Mouse (Mus musculus): ENCODE measurements around the gene Angptl1.

The Angptl1 gene

GRCm38 (mm10) chr1:156838177-156838576 is at the start of gene Angptl1:
Gene Angptl1 (plus strand): TSS chr1:156838562.
- DNase-seq (ENCODE audit: low spot score in 2 of 2) = no peak

- DNase-seq (ENCODE audit: low spot score in 2 of 2) = no peak
Observed at GRCm38 (mm10) chr1:156789844-156790490, 48.4 kb upstream of the Angptl1 start.

- no peak for DNase-seq (ENCODE audit: low spot score in 2 of 2)
Observed at GRCm38 (mm10) chr1:156796251-156796650, 42.1 kb upstream of the Angptl1 start.

GRCm38 (mm10) chr1:156801276-156801675 is 37.1 kb upstream of the Angptl1 start:
- DNase-seq (ENCODE audit: low spot score in 2 of 2) = no peak

GRCm38 (mm10) chr1:156808332-156808731 is 30.0 kb upstream of the Angptl1 start:
- DNase-seq (ENCODE audit: low spot score in 2 of 2) = no peak

GRCm38 (mm10) chr1:156811928-156812327 is 26.4 kb upstream of the Angptl1 start:
- DNase-seq (ENCODE audit: low spot score in 2 of 2) = no peak

- no peak for DNase-seq (ENCODE audit: low spot score in 2 of 2)
Observed at GRCm38 (mm10) chr1:156812716-156813115, 25.6 kb upstream of the Angptl1 start.

GRCm38 (mm10) chr1:156813485-156813884 is 24.9 kb upstream of the Angptl1 start:
- DNase-seq (ENCODE audit: low spot score in 2 of 2) = no peak

GRCm38 (mm10) chr1:156819236-156819635 is 19.1 kb upstream of the Angptl1 start:
- DNase-seq (ENCODE audit: low spot score in 2 of 2) = no peak

- peak in 1 of 2 experiments; percentile 16 for DNase-seq (ENCODE audit: low spot score in 2 of 2)
Observed at GRCm38 (mm10) chr1:156838695-156839094, 333 bp downstream of the Angptl1 start.

- DNase-seq (ENCODE audit: low spot score in 2 of 2) = no peak
Observed at GRCm38 (mm10) chr1:156841625-156842339, 3.4 kb downstream of the Angptl1 start.

GRCm38 (mm10) chr1:156847098-156847497 is 8.7 kb downstream of the Angptl1 start:
- DNase-seq (ENCODE audit: low spot score in 2 of 2) = no peak

GRCm38 (mm10) chr1:156852409-156852808 is 14.0 kb downstream of the Angptl1 start:
- DNase-seq (ENCODE audit: low spot score in 2 of 2) = no peak

- no peak for DNase-seq (ENCODE audit: low spot score in 2 of 2)
Observed at GRCm38 (mm10) chr1:156852872-156853271, 14.5 kb downstream of the Angptl1 start.

- DNase-seq (ENCODE audit: low spot score in 2 of 2) = no peak
Observed at GRCm38 (mm10) chr1:156854558-156854957, 16.2 kb downstream of the Angptl1 start.

GRCm38 (mm10) chr1:156856666-156857065 is 18.3 kb downstream of the Angptl1 start:
- no peak for DNase-seq (ENCODE audit: low spot score in 2 of 2)

GRCm38 (mm10) chr1:156859156-156859555 is 20.8 kb downstream of the Angptl1 start:
- no peak for DNase-seq (ENCODE audit: low spot score in 2 of 2)

- DNase-seq (ENCODE audit: low spot score in 2 of 2) = no peak
Observed at GRCm38 (mm10) chr1:156859711-156860250, 21.4 kb downstream of the Angptl1 start.

GRCm38 (mm10) chr1:156860266-156860665 is 21.9 kb downstream of the Angptl1 start:
- DNase-seq (ENCODE audit: low spot score in 2 of 2) = no peak

- DNase-seq (ENCODE audit: low spot score in 2 of 2) = no peak
Observed at GRCm38 (mm10) chr1:156861475-156862043, 23.2 kb downstream of the Angptl1 start.

- no peak for DNase-seq (ENCODE audit: low spot score in 2 of 2)
Observed at GRCm38 (mm10) chr1:156863726-156864125, 25.4 kb downstream of the Angptl1 start.

- DNase-seq (ENCODE audit: low spot score in 2 of 2) = peak in 1 of 2 experiments; percentile 53
Observed at GRCm38 (mm10) chr1:156864240-156864639, 25.9 kb downstream of the Angptl1 start.

- no peak for DNase-seq (ENCODE audit: low spot score in 2 of 2)
Observed at GRCm38 (mm10) chr1:156870028-156870427, 31.7 kb downstream of the Angptl1 start.
